Mouse (Mus musculus): ENCODE measurements around the gene Epha2. TPM values are rescaled to one million over a fixed set of nuclear protein-coding genes. Genes with fewer than 3 reads are reported as not detected.

The Epha2 gene
- polyA plus RNA-seq, 1 experiment = 129 TPM

DNA sequence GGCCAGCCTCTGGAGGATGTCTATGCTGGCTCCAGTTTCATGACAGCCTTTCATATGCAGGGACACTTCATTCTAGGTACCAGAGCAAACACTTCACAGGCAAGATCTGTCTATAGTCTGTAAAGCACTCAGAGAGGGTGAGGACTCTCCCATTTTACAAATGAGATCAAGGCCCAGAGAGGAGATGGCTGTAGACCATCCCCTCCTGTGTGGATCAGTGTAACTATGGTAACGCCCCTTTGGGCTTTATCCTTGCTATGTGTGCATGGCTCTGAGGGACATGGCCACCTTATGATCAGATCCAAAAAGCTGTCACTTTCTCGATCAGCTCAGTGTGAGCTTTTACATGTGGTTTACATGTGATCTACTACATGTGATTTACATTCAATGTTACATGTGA, 10.9 kb downstream of the Epha2 start:
- peaks cover 100% of the 10 kb centered on the region for H3K79me2 ChIP-seq (ENCODE audit: control insufficient read depth, insufficient read depth)
- peaks cover 94% of the 10 kb centered on the region for H3K36me3 ChIP-seq (ENCODE audit: control insufficient read depth, insufficient read depth)
- no peak for TF ChIP-seq MYOD1 (IDR thresholded peaks at IDR 0.05; ENCODE audit: control insufficient read depth, insufficient read length, low read depth)
- TF ChIP-seq USF1 (IDR thresholded peaks at IDR 0.05; ENCODE audit: low read depth) = no peak
- TF ChIP-seq CTCF (IDR thresholded peaks at IDR 0.05; ENCODE audit: control insufficient read depth, insufficient read depth, insufficient read length) = no peak
- TF ChIP-seq MYOG (IDR thresholded peaks at IDR 0.05; ENCODE audit: control insufficient read depth, extremely low read depth, insufficient read length) = no peak
- TF ChIP-seq MAX (IDR thresholded peaks at IDR 0.05) = no peak
- TF ChIP-seq FOSL1 (IDR thresholded peaks at IDR 0.05; ENCODE audit: insufficient read depth, low read length, poor library complexity, severe bottlenecking) = no peak
- TF ChIP-seq CEBPB (IDR thresholded peaks at IDR 0.05; ENCODE audit: low read depth) = no peak
- peak overlapping the region; percentile 21 for H3ac ChIP-seq (ENCODE audit: control insufficient read depth, insufficient read length, low read depth)
- no peaks in the 10 kb centered on the region for H3K27me3 ChIP-seq (ENCODE audit: control insufficient read depth, insufficient read depth, insufficient read length)
- no peak overlapping the region for H3K4me3 ChIP-seq (ENCODE audit: insufficient read depth, poor library complexity, severe bottlenecking)
- peaks cover 81% of the 10 kb centered on the region for H3K79me3 ChIP-seq (ENCODE audit: low read depth)

GRCm38 (mm10) chr4:141312513-141313131, 11.6 kb downstream of the Epha2 start:
- Histone ChIP-seq H3ac (ENCODE audit: control insufficient read depth, insufficient read length, low read depth) (no peak overlapping the region), H3K79me2 (ENCODE audit: control insufficient read depth, insufficient read depth) (peaks cover 100% of the 10 kb centered on the region), H3K79me3 (ENCODE audit: low read depth) (peaks cover 80% of the 10 kb centered on the region), H3K4me3 (ENCODE audit: insufficient read depth, poor library complexity, severe bottlenecking) (no peak overlapping the region), H3K36me3 (ENCODE audit: control insufficient read depth, insufficient read depth) (peaks cover 94% of the 10 kb centered on the region), H3K27me3 (ENCODE audit: control insufficient read depth, insufficient read depth, insufficient read length) (no peaks in the 10 kb centered on the region)
- no peak for TF ChIP-seq FOSL1 (IDR thresholded peaks at IDR 0.05; ENCODE audit: insufficient read depth, low read length, poor library complexity, severe bottlenecking)
- TF ChIP-seq USF1 (IDR thresholded peaks at IDR 0.05; ENCODE audit: low read depth) = no peak
- TF ChIP-seq CEBPB (IDR thresholded peaks at IDR 0.05; ENCODE audit: low read depth) = no peak
- TF ChIP-seq MYOD1 (IDR thresholded peaks at IDR 0.05; ENCODE audit: control insufficient read depth, insufficient read length, low read depth) = no peak
- no peak for TF ChIP-seq MYOG (IDR thresholded peaks at IDR 0.05; ENCODE audit: control insufficient read depth, extremely low read depth, insufficient read length)
- no peak for TF ChIP-seq CTCF (IDR thresholded peaks at IDR 0.05; ENCODE audit: control insufficient read depth, insufficient read depth, insufficient read length)
- TF ChIP-seq MAX (IDR thresholded peaks at IDR 0.05) = no peak

GRCm38 (mm10) chr4:141313481-141313880, 12.4 kb downstream of the Epha2 start:
- H3K36me3 ChIP-seq (ENCODE audit: control insufficient read depth, insufficient read depth) = peaks cover 94% of the 10 kb centered on the region
- peaks cover 100% of the 10 kb centered on the region for H3K79me2 ChIP-seq (ENCODE audit: control insufficient read depth, insufficient read depth)
- peaks cover 78% of the 10 kb centered on the region for H3K79me3 ChIP-seq (ENCODE audit: low read depth)
- no peak overlapping the region for H3K4me3 ChIP-seq (ENCODE audit: insufficient read depth, poor library complexity, severe bottlenecking)
- no peaks in the 10 kb centered on the region for H3K27me3 ChIP-seq (ENCODE audit: control insufficient read depth, insufficient read depth, insufficient read length)
- no peak for TF ChIP-seq CTCF (IDR thresholded peaks at IDR 0.05; ENCODE audit: control insufficient read depth, insufficient read depth, insufficient read length)
- no peak overlapping the region for H3ac ChIP-seq (ENCODE audit: control insufficient read depth, insufficient read length, low read depth)

DNA sequence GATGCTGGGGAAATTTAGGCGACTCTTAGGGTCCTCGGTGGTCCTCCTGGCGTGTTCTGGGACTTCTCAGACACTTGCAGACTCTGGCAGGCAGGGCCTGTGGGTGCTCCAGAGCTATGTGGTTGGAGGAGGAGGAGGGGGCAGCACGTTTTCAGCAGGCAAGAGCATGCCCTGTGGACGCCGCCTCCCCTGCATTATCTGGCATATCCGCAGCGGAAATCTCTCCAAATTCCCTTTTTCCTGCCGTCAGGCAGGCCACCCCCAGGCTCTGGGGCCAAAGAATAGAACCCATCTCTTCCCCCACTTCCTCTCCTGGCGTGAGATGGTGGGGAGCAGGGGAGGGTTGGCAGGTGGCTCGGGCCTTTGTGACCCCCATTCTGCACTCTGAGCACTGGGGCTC, 12.9 kb downstream of the Epha2 start:
- peaks cover 78% of the 10 kb centered on the region for H3K79me3 ChIP-seq (ENCODE audit: low read depth)
- H3K27me3 ChIP-seq (ENCODE audit: control insufficient read depth, insufficient read depth, insufficient read length) = no peaks in the 10 kb centered on the region
- TF ChIP-seq FOSL1 (IDR thresholded peaks at IDR 0.05; ENCODE audit: insufficient read depth, low read length, poor library complexity, severe bottlenecking) (no peak), CTCF (IDR thresholded peaks at IDR 0.05; ENCODE audit: control insufficient read depth, insufficient read depth, insufficient read length) (no peak), MYOD1 (IDR thresholded peaks at IDR 0.05; ENCODE audit: control insufficient read depth, insufficient read length, low read depth) (no peak), MAX (IDR thresholded peaks at IDR 0.05) (no peak), CEBPB (IDR thresholded peaks at IDR 0.05; ENCODE audit: low read depth) (no peak)
- peaks cover 100% of the 10 kb centered on the region for H3K79me2 ChIP-seq (ENCODE audit: control insufficient read depth, insufficient read depth)
- no peak overlapping the region for H3ac ChIP-seq (ENCODE audit: control insufficient read depth, insufficient read length, low read depth)
- H3K4me3 ChIP-seq (ENCODE audit: insufficient read depth, poor library complexity, severe bottlenecking) = no peak overlapping the region
- H3K36me3 ChIP-seq (ENCODE audit: control insufficient read depth, insufficient read depth) = peaks cover 94% of the 10 kb centered on the region

DNA sequence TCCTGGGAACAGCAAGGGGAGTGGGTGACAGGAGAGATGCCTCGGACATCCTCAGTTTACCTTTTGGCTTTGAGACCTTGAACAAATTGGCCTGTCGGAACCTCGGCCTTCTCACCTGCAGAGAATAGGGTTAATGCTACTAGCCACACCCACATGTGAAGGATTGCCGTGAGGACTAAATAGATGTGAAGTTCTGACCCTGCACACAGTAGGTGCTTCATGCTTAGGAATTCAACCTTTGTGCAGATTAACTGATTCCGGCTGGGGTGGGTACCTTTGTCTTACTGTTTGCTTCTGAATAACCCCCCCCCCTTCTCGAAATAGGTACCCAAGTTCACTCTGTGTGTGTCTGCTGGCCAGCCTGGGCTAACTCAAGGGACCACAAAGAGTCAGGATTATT, 13.7 kb downstream of the Epha2 start:
- Histone ChIP-seq H3K79me2 (ENCODE audit: control insufficient read depth, insufficient read depth) (peaks cover 100% of the 10 kb centered on the region), H3K79me3 (ENCODE audit: low read depth) (peaks cover 82% of the 10 kb centered on the region), H3K27me3 (ENCODE audit: control insufficient read depth, insufficient read depth, insufficient read length) (no peaks in the 10 kb centered on the region), H3ac (ENCODE audit: control insufficient read depth, insufficient read length, low read depth) (no peak overlapping the region), H3K4me3 (ENCODE audit: insufficient read depth, poor library complexity, severe bottlenecking) (no peak overlapping the region), H3K36me3 (ENCODE audit: control insufficient read depth, insufficient read depth) (peaks cover 94% of the 10 kb centered on the region)
- TF ChIP-seq CTCF (IDR thresholded peaks at IDR 0.05; ENCODE audit: control insufficient read depth, insufficient read depth, insufficient read length) (no peak), MAX (IDR thresholded peaks at IDR 0.05) (no peak), MYOG (IDR thresholded peaks at IDR 0.05; ENCODE audit: control insufficient read depth, extremely low read depth, insufficient read length) (no peak), MYOD1 (IDR thresholded peaks at IDR 0.05; ENCODE audit: control insufficient read depth, insufficient read length, low read depth) (no peak), FOSL1 (IDR thresholded peaks at IDR 0.05; ENCODE audit: insufficient read depth, low read length, poor library complexity, severe bottlenecking) (no peak), CEBPB (IDR thresholded peaks at IDR 0.05; ENCODE audit: low read depth) (no peak), USF1 (IDR thresholded peaks at IDR 0.05; ENCODE audit: low read depth) (no peak)

DNA sequence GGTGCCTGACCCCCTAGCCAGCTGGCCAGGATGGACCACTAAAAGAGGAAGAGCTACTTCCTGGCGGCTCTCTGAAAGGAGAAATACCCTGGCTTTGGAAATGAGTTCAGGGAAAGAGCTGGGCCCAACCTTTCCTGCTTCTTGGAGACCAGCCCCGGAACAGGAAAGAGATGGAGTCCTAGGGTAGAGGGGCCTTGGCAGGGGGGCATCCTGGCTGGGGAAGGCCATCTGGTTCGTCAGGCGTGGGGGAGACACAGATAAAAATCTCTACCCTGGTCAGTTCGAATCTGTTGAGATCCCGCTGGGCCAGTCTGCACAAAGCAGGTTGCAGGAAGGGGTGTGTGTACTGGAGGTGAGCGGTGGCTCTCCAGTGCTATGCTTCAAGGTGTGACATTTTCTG, 15.0 kb downstream of the Epha2 start:
- Histone ChIP-seq H3ac (ENCODE audit: control insufficient read depth, insufficient read length, low read depth) (no peak overlapping the region), H3K27me3 (ENCODE audit: control insufficient read depth, insufficient read depth, insufficient read length) (no peaks in the 10 kb centered on the region), H3K36me3 (ENCODE audit: control insufficient read depth, insufficient read depth) (peaks cover 97% of the 10 kb centered on the region), H3K79me3 (ENCODE audit: low read depth) (peaks cover 78% of the 10 kb centered on the region), H3K79me2 (ENCODE audit: control insufficient read depth, insufficient read depth) (peaks cover 97% of the 10 kb centered on the region), H3K4me3 (ENCODE audit: insufficient read depth, poor library complexity, severe bottlenecking) (no peak overlapping the region)
- no peak for TF ChIP-seq MYOG (IDR thresholded peaks at IDR 0.05; ENCODE audit: control insufficient read depth, extremely low read depth, insufficient read length)
- TF ChIP-seq USF1 (IDR thresholded peaks at IDR 0.05; ENCODE audit: low read depth) = no peak
- no peak for TF ChIP-seq MAX (IDR thresholded peaks at IDR 0.05)
- TF ChIP-seq CEBPB (IDR thresholded peaks at IDR 0.05; ENCODE audit: low read depth) = no peak
- no peak for TF ChIP-seq MYOD1 (IDR thresholded peaks at IDR 0.05; ENCODE audit: control insufficient read depth, insufficient read length, low read depth)
- TF ChIP-seq FOSL1 (IDR thresholded peaks at IDR 0.05; ENCODE audit: insufficient read depth, low read length, poor library complexity, severe bottlenecking) = no peak
- TF ChIP-seq CTCF (IDR thresholded peaks at IDR 0.05; ENCODE audit: control insufficient read depth, insufficient read depth, insufficient read length) = no peak

All from C2C12 (cell line).